Mouse (Mus musculus): Measurements from ENCODE around the gene Pid1.

GRCm38 (mm10) chr1:84361389-84361788 is 2.6 kb downstream of the Pid1 start:
- no peak for TF ChIP-seq CTCF (IDR thresholded peaks at IDR 0.05; ENCODE audit: low read depth, low read length)
- TF ChIP-seq POLR2A (IDR thresholded peaks at IDR 0.05; ENCODE audit: extremely low read depth, insufficient read depth, low read length), result no peak
